Mouse (Mus musculus): ENCODE data around the gene Cyp2t4. TPM values are rescaled to one million over a fixed set of nuclear protein-coding genes. Genes with fewer than 3 reads are reported as not detected.
A peak's percentile ranks its signal among the peaks of the same experiment; 100 is the strongest.

The Cyp2t4 gene
- total RNA-seq (2021), result not detected
- not detected in 2 replicates for polyA plus RNA-seq (2012; rRNA removed)
- long read RNA-seq, result 0 reads

GRCm38 (mm10) chr7:27153205-27153764 is at the start of gene Cyp2t4:
Cyp2t4 (plus strand) TSS chr7:27153714.
- DNase-seq, result no peak

GRCm38 (mm10) chr7:27104882-27105281 is 48.6 kb upstream of the Cyp2t4 start:
- DNase-seq, result no peak

DNA sequence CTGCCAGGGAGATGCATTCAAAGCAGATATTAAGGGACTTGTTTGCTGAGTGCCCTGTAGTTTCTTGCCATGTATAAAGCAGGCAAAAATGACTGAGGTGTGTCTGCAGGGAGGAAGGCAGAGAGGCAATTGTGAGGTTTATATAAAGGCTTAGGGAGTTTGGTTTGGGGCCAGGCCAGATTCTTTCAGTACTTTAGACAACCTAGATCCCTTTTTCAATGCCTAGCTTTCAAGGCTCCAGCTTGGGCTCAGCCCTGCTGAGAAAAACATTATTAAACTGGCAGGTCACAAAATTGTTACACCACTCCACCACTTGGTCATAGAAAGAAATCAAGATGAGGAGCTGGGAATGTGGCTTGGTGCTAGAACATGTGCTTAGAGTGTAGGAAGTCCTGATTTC is 43.2 kb upstream of the Cyp2t4 start:
- no peak for DNase-seq

- no peak for DNase-seq
Measured at GRCm38 (mm10) chr7:27111038-27111437, 42.5 kb upstream of the Cyp2t4 start.

GRCm38 (mm10) chr7:27111987-27112386 is 41.5 kb upstream of the Cyp2t4 start:
- no peak for DNase-seq

GRCm38 (mm10) chr7:27118033-27118511 is 35.4 kb upstream of the Cyp2t4 start:
- DNase-seq, result peak; percentile 71

- DNase-seq, result peak; percentile 79
Measured at GRCm38 (mm10) chr7:27119676-27120075, 33.8 kb upstream of the Cyp2t4 start, which contains the start of gene Cyp2f2. Cyp2f2 (plus strand) TSS chr7:27119909.

GRCm38 (mm10) chr7:27124305-27124832 is 29.1 kb upstream of the Cyp2t4 start:
- DNase-seq, result no peak

DNA sequence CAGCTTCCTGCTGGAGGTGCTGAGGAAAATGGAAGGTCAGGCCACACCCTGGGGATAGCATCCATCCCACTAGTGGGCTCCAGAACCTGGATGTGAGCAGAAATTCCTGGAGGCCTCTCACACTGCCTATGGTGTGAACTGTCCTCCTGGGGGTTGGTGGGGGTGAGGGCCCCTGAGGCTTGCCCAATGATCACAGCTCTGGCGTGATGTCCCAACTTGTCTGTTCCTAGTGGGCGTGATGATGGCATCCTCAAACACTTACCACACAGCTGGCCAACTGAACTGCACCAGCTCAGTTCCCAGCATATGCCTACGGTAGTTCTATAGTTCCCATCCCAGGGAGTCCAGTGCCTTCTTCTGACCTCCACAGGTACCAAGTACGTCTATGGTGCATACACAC is 28.5 kb upstream of the Cyp2t4 start:
- no peak for DNase-seq

GRCm38 (mm10) chr7:27128162-27128561 is 25.4 kb upstream of the Cyp2t4 start:
- peak; percentile 64 for DNase-seq

- DNase-seq, result no peak
Measured at GRCm38 (mm10) chr7:27128946-27129345, 24.6 kb upstream of the Cyp2t4 start.

- DNase-seq, result no peak
Measured at GRCm38 (mm10) chr7:27129811-27130210, 23.7 kb upstream of the Cyp2t4 start.

GRCm38 (mm10) chr7:27130521-27131370 is 22.8 kb upstream of the Cyp2t4 start:
- peak; percentile 55 for DNase-seq

- no peak for DNase-seq
Measured at GRCm38 (mm10) chr7:27131387-27131786, 22.1 kb upstream of the Cyp2t4 start.

- peak; percentile 56 for DNase-seq
Measured at GRCm38 (mm10) chr7:27132588-27132987, 20.9 kb upstream of the Cyp2t4 start.

DNA sequence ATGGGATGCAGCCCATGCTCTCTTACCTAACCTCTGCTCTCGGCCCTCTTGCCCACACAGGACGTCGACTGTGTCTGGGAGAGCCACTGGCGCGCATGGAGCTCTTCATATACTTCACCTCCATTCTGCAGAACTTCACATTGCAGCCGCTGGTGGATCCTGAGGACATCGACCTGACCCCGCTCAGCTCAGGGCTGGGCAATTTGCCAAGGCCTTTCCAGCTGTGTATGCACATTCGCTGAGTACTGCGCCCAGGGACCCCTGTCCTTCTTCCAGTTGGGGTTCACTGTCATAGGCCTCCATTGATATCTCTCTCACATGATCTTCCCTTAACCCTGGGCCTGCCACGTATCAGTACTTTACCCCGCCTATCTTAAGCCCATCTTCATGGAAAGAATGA is 20.4 kb upstream of the Cyp2t4 start:
- DNase-seq, result no peak

GRCm38 (mm10) chr7:27133757-27134156 is 19.8 kb upstream of the Cyp2t4 start:
- DNase-seq, result no peak

DNA sequence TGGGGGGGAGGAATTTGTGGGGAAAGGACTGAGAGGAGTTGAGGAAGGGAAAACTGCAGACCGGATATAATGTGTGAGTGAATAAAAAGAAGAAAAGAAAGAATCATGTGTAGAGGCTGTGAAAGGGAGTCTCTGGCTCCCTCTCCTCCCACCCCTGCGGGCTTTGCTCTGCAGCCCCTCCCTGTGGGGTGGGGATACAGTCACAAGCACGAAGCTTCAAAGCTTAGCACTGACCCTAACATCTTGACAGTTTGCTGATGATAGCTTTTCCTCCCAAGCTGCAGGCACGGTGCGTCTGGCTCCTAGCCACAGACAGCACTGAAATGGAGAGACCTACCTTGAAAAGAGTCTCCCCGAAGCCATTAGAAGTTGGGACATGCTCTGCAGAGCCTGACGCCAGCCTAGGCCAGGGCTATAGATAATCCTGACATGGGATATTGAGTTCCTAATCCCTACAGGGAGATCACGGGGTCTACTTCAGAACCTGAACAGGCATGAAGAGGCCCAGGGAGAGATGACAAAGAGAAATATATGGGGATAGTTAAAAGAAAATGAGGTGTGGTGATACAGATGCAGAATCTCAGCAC is 17.0 kb upstream of the Cyp2t4 start:
- DNase-seq, result no peak

GRCm38 (mm10) chr7:27156005-27156404 is 2.5 kb downstream of the Cyp2t4 start:
- DNase-seq, result no peak

GRCm38 (mm10) chr7:27158171-27158570 is 4.7 kb downstream of the Cyp2t4 start:
- DNase-seq, result no peak

DNA sequence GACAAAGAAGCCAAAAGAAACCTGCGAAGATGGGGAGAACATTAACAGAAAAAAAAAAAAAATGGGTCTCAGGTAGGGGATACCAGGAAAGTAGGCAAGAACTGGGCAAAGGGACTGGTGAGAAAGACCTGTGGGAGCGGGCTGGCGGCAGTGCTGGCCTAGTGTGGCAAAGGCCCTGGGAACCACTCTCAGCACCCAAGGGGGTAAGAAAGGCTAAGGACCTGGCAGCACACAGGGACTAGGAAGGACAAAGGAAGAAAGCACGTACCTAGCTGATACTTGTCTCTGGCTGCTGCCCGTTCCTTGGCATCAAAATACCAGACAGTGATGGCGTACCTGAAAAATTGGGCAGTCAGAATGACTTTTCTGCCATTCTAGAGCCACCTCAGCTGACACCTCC is 5.7 kb downstream of the Cyp2t4 start:
- no peak for DNase-seq

DNA sequence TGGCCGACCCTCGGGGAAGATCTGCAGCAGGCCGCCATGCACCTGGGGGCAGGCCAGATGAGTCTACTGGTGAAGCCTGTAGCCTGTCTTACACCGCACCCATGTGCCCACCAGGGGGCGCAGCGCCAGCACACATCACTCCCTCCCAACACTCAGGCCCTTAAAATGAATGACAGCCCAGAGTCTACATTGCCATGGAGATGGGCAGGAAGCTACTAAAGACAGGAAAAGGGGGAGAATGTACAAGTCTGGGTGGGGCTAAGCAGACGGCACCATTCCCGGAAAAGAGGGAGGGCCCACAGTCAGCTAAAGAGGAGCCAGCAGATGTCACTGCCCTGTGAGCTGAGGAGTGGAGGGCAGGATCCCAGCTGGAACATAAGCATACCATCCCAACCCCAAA is 6.4 kb downstream of the Cyp2t4 start:
- DNase-seq, result peak; percentile 87

DNA sequence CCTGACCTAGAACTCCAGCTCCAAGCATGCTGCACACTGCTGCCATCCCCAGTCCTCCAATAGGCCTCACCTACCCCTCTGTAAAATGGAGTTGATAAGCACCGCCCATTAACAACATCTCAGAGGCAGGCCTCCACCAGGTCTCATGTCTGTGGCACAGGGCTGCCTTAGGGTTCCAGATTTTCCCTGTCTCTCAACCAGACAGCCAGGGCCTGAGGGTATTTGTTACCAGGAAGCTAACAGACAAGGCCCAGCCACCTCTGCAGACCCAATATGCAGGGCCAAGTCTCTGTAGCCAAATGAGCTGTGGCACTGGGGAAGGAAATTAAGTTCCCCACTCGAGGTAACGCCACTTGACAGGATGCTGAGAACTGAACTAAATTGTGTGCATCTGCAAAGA is 7.4 kb downstream of the Cyp2t4 start:
- DNase-seq, result no peak

Data from adrenal gland, adult 2 months (tissue).